Mouse (Mus musculus) adrenal gland, postnatal 4 days (tissue): Measurements from ENCODE around the gene Fus. TPM values are rescaled to one million over a fixed set of nuclear protein-coding genes. Genes with fewer than 3 reads are reported as not detected.
A peak's percentile ranks its signal among the peaks of the same experiment; 100 is the strongest.

Experiments
- DNase-seq, 2 experiments: peaks; one replicate each; pipeline ENCODE4 v3.0.0; 2021 to 2022; ENCODE audit warnings: low spot score in 2 of 2, mixed read lengths in 2 of 2
- long read RNA-seq, 2 experiments: library from polyadenylated mRNA; stranded (forward); transcript quantifications; one replicate each; pipeline ENCODE4 v2.0.0; 2021
- total RNA-seq, 2 experiments: library from RNA; stranded (reverse); gene quantifications; 2 replicates each; pipeline ENCODE4 v1.2.3; 2021

Gene Fus
- total RNA-seq = 100 to 1,000 TPM; 555 to 559 TPM
- long read RNA-seq, experiment 1, full-length matches to known transcripts = 5 of 73 reads
- long read RNA-seq, experiment 1, partial matches to known transcripts = 32 of 73 reads
- long read RNA-seq, experiment 1, other reads (novel, unspliced or antisense) = 36 of 73 reads
- long read RNA-seq, experiment 2, full-length matches to known transcripts = 121 of 251 reads
- long read RNA-seq, experiment 2, partial matches to known transcripts = 48 of 251 reads
- long read RNA-seq, experiment 2, other reads (novel, unspliced or antisense) = 82 of 251 reads

GRCm38 (mm10) chr7:127967004-127967921 lies at the start of gene Fus:
Gene Fus (plus strand): TSS chr7:127967457.
- peak; percentile 94 to 97 for DNase-seq

DNA sequence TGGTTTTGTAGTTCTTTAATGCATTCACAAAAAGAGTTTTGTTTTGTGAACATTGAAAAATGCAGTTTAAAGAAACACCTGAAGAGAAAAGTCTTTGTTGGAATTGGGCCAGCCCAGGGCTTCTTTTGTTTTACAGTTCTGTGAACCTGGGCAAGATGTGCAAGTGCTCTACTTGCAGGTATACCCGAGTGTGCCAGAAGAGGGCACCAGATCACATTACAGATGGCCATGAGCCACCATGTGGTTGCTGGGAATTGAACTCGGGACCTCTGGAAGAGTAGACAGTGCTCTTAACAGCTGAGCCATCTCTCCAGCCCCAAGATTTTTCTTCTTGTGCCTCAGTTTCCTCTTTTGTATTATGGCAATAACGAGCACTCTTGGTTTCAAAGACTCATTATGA lies 49.1 kb upstream of the Fus start:
- no peak for DNase-seq

DNA sequence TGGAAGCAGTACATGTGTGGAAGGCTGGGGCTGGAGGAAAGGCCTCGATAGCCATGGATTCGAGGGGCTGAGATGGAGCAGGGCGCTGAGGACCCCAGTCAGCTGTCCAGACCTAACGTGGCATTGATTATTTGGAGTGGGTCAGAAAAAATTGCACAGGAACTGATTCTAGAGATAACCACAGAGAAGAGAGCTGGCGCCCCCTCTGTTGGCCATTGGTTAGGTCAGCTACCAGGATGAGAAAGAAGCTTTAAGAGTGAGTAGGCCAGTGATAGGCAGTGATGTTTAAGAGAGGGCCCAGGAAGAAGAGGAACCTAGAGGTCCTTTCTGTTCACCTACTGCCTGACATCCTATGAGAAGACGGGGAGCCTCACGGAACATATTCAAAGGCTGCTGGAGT lies 48.0 kb upstream of the Fus start:
- DNase-seq = no peak

GRCm38 (mm10) chr7:127921516-127921915 lies 45.7 kb upstream of the Fus start:
- no peak for DNase-seq

GRCm38 (mm10) chr7:127922451-127923275 lies 44.6 kb upstream of the Fus start:
- no peak for DNase-seq

DNA sequence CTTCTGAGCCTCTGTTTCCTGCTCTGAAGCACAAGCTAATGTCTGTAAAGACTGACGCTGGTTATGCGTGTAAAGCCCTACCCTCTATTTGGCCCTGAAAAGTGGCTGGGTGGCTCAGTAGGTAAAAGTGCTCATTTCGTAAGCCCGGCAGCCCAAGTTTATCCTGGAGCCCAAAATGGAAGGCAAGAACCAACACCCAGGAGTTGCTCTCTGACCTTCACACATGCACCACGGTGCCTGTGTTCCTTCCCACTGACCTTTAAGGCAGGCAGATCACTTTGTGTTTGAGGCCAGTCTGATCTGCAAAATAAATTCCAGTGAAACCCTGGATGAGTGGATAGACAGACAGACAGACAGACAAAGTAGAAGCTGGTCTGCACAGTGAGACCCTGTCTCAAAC lies 43.5 kb upstream of the Fus start:
- no peak for DNase-seq

DNA sequence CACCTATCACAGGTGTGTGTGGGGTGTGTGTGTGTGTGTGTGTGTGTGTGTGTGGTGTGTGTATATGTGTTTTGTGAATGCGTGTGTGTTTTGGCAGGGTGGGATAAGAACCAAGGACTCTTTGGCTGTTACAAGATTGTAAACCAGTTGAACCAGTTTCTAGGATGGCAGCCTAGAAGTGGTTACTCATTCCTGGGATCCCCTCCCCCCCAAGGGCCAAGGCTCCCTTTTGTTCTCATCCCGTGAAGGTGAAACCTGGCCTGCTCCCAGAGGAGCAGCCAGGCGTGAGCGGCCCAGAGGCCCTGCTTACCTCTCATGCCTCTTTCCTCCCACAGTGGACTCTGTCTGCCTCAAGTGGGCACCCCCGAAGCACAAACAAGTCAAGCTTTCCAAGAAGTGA lies 42.0 kb upstream of the Fus start:
- DNase-seq = no peak

GRCm38 (mm10) chr7:127926066-127926465 lies 41.2 kb upstream of the Fus start:
- no peak for DNase-seq

- DNase-seq = no peak
Observed at GRCm38 (mm10) chr7:127926846-127927245, 40.4 kb upstream of the Fus start.

GRCm38 (mm10) chr7:127927726-127928125 lies 39.5 kb upstream of the Fus start:
- no peak for DNase-seq

- DNase-seq = no peak
Observed at GRCm38 (mm10) chr7:127928596-127928995, 38.7 kb upstream of the Fus start.

DNA sequence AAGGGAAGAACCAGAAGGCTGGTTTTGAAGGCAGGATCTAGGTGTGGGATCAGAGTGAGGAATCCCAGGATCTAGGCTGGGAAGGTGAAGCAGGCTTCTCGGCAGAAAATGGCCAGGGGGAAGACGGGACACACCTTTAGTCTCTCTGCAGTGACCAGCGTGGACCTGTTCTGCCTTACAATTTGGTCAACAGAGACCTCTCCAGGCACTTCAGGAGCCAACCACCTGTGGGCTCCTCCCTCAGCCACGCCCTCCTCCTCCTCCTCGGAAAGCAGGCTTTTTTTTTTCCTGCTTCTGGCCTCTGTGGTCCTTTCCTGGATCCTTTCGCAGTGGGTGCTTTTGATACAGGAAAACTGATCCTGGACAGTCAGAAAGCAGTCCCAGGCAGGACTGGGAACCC lies 37.3 kb upstream of the Fus start, which contains the start of gene Prss8:
Prss8 (minus strand) TSS at position 182 of the 400 bp plus-strand sequence.
- no peak for DNase-seq

DNA sequence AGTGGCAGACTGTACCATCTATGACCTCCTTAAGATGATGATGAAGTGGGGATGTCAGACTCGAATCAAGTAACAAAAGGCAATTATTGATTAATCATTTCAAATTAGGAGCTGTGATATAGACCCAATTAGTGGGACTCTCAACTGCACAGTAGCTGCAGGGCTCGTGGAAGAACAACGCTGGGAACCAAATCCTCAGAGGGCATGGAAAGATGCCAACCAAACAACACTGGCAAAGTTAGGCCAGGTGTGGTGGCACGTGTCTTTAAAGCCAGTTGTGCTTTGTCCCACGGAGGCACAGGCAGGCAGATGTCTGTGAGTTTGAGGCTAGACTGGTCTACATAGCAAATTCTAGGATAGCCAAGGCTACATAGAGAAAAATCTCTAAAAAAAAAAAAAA lies 36.6 kb upstream of the Fus start:
- no peak for DNase-seq

DNA sequence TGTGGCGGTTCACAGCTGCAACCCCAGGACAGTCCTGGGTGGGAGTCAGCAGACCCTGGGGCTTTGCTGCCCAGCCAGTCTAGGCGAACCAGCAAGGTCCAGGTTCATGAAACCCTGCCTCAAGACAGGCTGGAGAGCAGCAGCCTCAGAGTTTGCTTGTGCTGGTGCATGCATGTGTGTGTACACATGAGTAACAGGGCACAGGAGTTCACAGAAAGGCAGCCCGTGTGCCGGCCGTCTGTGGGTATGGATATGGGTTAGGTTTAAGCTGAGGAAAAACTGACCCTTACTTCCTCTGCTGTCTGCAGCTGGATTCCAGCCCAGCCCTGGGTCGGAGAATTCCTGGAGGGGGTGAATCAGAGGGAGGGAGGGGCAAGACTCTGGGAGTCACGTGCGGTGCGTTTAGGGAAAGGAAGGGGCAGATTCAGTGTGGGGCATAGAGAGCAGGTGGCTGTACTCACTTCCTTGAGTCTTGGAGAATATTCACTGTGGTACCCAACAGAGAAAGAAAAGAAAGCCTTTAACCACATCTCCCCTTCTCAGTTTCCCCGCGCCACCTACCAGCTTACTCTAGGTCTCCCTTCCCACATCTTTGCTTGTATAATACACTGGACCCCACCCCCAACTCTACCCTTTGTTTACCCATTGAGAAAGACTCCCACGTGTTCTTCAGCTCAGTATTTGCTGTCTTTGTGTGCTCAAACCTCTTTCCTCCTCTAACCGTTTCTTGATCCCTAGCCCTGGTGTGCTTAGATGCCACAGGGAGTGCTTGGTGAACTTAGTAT lies 35.7 kb upstream of the Fus start:
- DNase-seq = no peak

DNA sequence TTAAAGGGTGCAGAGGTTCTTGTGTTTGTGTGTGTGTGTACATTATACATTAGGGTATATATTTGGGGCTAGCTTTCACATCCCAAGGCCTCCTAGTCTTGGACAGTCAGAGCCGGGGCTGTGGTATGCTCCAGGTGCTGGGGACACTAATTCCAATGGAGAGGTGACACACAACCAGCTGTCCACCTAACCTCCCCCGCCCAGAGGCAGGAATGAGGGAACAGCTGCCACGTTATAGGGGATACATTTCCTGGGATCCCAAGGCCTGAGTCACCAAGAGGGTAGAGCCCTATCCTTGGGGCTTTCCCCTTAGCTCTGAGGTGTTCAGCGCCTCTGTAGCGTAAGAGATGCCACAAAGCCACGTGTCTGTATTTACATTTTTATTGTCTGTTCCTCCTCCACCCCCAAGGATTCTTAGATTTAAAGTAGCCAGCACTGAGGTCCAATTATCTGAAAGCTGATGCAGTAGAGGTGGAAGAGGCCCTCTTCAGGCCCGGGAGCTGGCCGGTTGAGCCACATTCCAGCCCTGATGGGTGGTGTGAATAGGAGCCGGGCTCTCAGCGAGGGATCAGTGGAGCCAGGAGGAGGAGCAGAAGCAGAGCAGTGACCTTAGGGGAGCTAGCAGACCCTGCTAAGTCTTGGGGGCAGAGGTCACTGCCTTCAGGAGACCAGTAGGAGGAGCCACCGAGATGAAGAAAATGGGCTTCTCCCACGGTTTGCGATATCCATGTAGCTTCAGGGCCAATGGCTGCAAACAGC lies 34.8 kb upstream of the Fus start:
- DNase-seq = no peak

- no peak for DNase-seq
Observed at GRCm38 (mm10) chr7:127934075-127934474, 33.2 kb upstream of the Fus start.

DNA sequence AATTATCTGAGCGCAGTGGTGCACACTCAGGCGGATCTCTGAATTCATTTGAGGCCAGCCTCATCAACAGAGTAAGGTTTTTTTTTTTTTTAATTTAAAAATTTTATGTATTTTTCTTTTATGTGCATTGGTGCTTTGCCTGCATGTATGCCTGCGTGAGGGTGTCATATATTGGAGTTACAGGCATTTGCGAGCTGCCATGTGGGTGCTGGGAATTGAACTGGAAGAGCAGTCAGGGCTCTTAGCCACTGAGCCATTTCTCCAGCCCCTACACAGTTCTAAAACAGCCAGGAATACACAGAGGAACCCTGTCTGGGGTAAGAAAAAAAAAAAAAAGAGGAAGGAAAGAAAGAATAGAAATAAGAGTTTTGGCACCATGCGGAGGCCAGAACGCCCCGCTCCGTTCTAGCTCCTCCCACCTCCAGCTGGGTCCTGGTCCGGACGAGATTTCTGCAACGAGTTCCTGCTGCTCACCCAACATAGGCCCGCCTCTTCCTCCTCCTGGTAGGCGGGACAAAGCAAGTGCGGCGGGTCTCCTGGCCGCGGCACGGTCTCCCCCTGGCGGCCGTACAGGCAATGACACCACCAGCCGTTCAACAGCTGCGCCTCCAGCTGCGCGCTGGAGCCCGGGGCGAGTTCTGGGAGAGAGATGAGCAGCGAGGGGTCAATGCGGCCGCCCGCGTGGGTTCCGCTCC lies 32.1 kb upstream of the Fus start:
- peak; percentile 88 to 94 for DNase-seq

GRCm38 (mm10) chr7:127935748-127936159 lies 31.5 kb upstream of the Fus start:
- DNase-seq = no peak

- DNase-seq = no peak
Observed at GRCm38 (mm10) chr7:127936216-127936884, 30.9 kb upstream of the Fus start.
